Mouse (Mus musculus): ENCODE data around the gene Gm21970. TPM values are rescaled to one million over a fixed set of nuclear protein-coding genes. Genes with fewer than 3 reads are reported as not detected.

The Gm21970 gene
- polyA plus RNA-seq, 1 experiment from 2014 or later, result not detected

Other genes starting within 250 kb of the Gm21970 start
- gene Olig2, start 166.3 kb upstream of the Gm21970 start, polyA plus RNA-seq (2015; fragmentation: Nextera tagmentation; extraction: Ambion mirVana), result 1.0 and 1.1 TPM in 2 replicates
- 1.4 and 3.4 TPM in 2 replicates for gene Olig1, start 121.9 kb upstream of the Gm21970 start, polyA plus RNA-seq (2015; fragmentation: Nextera tagmentation; extraction: Ambion mirVana)
- 55.6 and 65.0 TPM in 2 replicates for gene Ifnar2, start 18.9 kb upstream of the Gm21970 start, polyA plus RNA-seq (2015; fragmentation: Nextera tagmentation; extraction: Ambion mirVana)
- gene Il10rb, start 14.4 kb downstream of the Gm21970 start, polyA plus RNA-seq (2015; fragmentation: Nextera tagmentation; extraction: Ambion mirVana), result 19.4 and 19.6 TPM in 2 replicates
- gene Ifnar1, start 93.5 kb downstream of the Gm21970 start, polyA plus RNA-seq (2015; fragmentation: Nextera tagmentation; extraction: Ambion mirVana), result 62.6 and 63.0 TPM in 2 replicates
- gene Ifngr2, start 155.4 kb downstream of the Gm21970 start, polyA plus RNA-seq (2015; fragmentation: Nextera tagmentation; extraction: Ambion mirVana), result 48.3 and 57.5 TPM in 2 replicates
- 30.7 and 36.8 TPM in 2 replicates for gene Tmem50b, start 206.1 kb downstream of the Gm21970 start, polyA plus RNA-seq (2015; fragmentation: Nextera tagmentation; extraction: Ambion mirVana)
- 3.5 and 7.1 TPM in 2 replicates for gene Dnajc28, start 227.3 kb downstream of the Gm21970 start, polyA plus RNA-seq (2015; fragmentation: Nextera tagmentation; extraction: Ambion mirVana)